ENCODE assay signal across 8 mouse cellular contexts in genomic region chr15:67039421-67039907, GRCm38 (mm10).
DNase-seq lines count a peak whose midpoint lies in the region; ATAC-seq and TF ChIP-seq lines count a peak whose summit lies in the region.

No protein-coding gene starts in this region.

- H3K36me3 ChIP-seq in erythroblast, embryonic 14.5 days (ENCODE audit: control insufficient read depth) = no peaks in the 10 kb centered on the region
- no peaks in the 10 kb centered on the region for H3K36me3 ChIP-seq in heart, postnatal 0 days (replicated peaks; ENCODE audit: control insufficient read depth, insufficient read depth, low read length)
- H3K36me3 ChIP-seq in spleen, adult 2 months (ENCODE audit: control insufficient read depth, insufficient read depth, low read length) = no peaks in the 10 kb centered on the region

- TF ChIP-seq CTCF in heart, postnatal 0 days (IDR thresholded peaks at IDR 0.05; ENCODE audit: low read depth) = no peak
- no peak for TF ChIP-seq CTCF in spleen, adult 2 months (IDR thresholded peaks at IDR 0.05; ENCODE audit: extremely low read depth, insufficient read depth, insufficient read length, insufficient replicate concordance)

- ATAC-seq in heart, postnatal 0 days (ENCODE audit: insufficient read depth, low read depth) = peak; percentile 92
- ATAC-seq in megakaryocyte-erythroid progenitor cell, adult 5-6 weeks (replicated peaks; ENCODE audit: low FRiP score, low TSS enrichment, poor library complexity, severe bottlenecking) = peak; percentile 90

- peak overlapping the region; percentile 84 for H3K27ac ChIP-seq in heart, postnatal 0 days (ENCODE audit: low read depth)
- peak overlapping the region; percentile 98 for H3K27ac ChIP-seq in spleen, adult 2 months (ENCODE audit: insufficient read depth, low read length)

- H3K27me3 ChIP-seq in erythroblast, embryonic 14.5 days (ENCODE audit: control insufficient read depth) = no peaks in the 10 kb centered on the region; the same call in 1 of the 2 replicates
- H3K27me3 ChIP-seq in heart, postnatal 0 days (ENCODE audit: control insufficient read depth, insufficient read depth, low read length) = no peaks in the 10 kb centered on the region
- no peaks in the 10 kb centered on the region for H3K27me3 ChIP-seq in spleen, adult 2 months (ENCODE audit: control insufficient read depth, insufficient read depth, low read length)

- no peaks in the 10 kb centered on the region for H3K9me3 ChIP-seq in erythroblast, embryonic 14.5 days (ENCODE audit: control insufficient read depth, low read length)
- H3K9me3 ChIP-seq in heart, postnatal 0 days (replicated peaks; ENCODE audit: control insufficient read depth, low read length) = no peaks in the 10 kb centered on the region

- no peak for TF ChIP-seq EP300 in heart, postnatal 0 days (IDR thresholded peaks at IDR 0.05; ENCODE audit: low read depth)

- WGBS in heart, postnatal 0 days = under 1% methylated on average over 16 of the region's 16 CpGs
- WGBS in spleen, adult 2 months = under 1% methylated on average over 16 of the region's 16 CpGs

- peaks cover 19% of the 10 kb centered on the region for H3K4me1 ChIP-seq in erythroblast, embryonic 14.5 days (ENCODE audit: control insufficient read depth)
- H3K4me1 ChIP-seq in heart, postnatal 0 days (ENCODE audit: control insufficient read depth, insufficient read depth) = peaks cover 16% of the 10 kb centered on the region
- H3K4me1 ChIP-seq in spleen, adult 2 months (ENCODE audit: control insufficient read depth, insufficient read depth, insufficient read length) = peaks cover 30% of the 10 kb centered on the region; the same call in 1 of the 2 replicates

- H3K4me3 ChIP-seq in erythroblast, embryonic 14.5 days (replicated peaks) = peak overlapping the region; percentile 68
- H3K4me3 ChIP-seq in heart, postnatal 0 days (ENCODE audit: low read depth, low read length) = peak overlapping the region; percentile 58
- peak overlapping the region; percentile 89 for H3K4me3 ChIP-seq in spleen, adult 2 months (ENCODE audit: extremely low read depth, insufficient read depth, insufficient read length)

- peak; percentile 32 to 60 for DNase-seq in CD8-positive naive resting alpha-beta T cell, adult 2 months (ENCODE audit: low read depth in 2 of 2, low spot score in 2 of 2)
- peak; percentile 86 for DNase-seq in adrenal gland, adult 2 months
- DNase-seq in heart, postnatal 0 days (ENCODE audit: low spot score) = peak; percentile 83
- DNase-seq in kidney, postnatal 25 days = peak; percentile 83 to 93
- peak; percentile 71 to 75 for DNase-seq in spleen, adult 2 months (ENCODE audit: low read depth in 1 of 2, low spot score in 2 of 2)
- no peak for DNase-seq in frontal cortex, postnatal 14 days (ENCODE audit: low spot score in 2 of 2)

- no peak for TF ChIP-seq POLR2A in spleen, adult 2 months (IDR thresholded peaks at IDR 0.05; ENCODE audit: low read depth, low read length)

- peak overlapping the region; percentile 59 for H3K9ac ChIP-seq in heart, postnatal 0 days (replicated peaks; ENCODE audit: low read depth, low read length)

- peak overlapping the region; percentile 69 for H3K4me2 ChIP-seq in heart, postnatal 0 days (ENCODE audit: low read depth, low read length)

Comparison
In these comparisons a context has a peak if more than half of its experiments do, and no peak if none do; other contexts are left out.
1. DNase-seq: peak in CD8-positive naive resting alpha-beta T cell, adult 2 months (2 of 2), adrenal gland, adult 2 months (single experiment), heart, postnatal 0 days (single experiment), kidney, postnatal 25 days (2 of 2) and spleen, adult 2 months (2 of 2); none in frontal cortex, postnatal 14 days (0 of 2).
2. Peak in every context shown above with its lines, with median percentiles within 50 percentile points of each other: H3K4me3 ChIP-seq.